Mouse (Mus musculus) heart, embryonic 14.5 days (tissue): ENCODE results near the gene As3mt. TPM values are rescaled to one million over a fixed set of nuclear protein-coding genes. Genes with fewer than 3 reads are reported as not detected.

ENCODE experiments used
- ATAC-seq: fragments of 200-750 bp; cut with Nextera tagmentation; 2 replicates; pipeline ENCODE4 v1.8.0; 2017; ENCODE audit warnings: low read depth, moderate TSS enrichment; ENCODE audit not compliant: insufficient number of reproducible peaks, insufficient read depth, low FRiP score
- H3K27ac ChIP-seq, 2 experiments: fragments of 200-500 bp in 1 of 2; fragments of 300-500 bp in 1 of 2; sonication (generic) in 1 of 2; replicated peaks in 1 of 2; 2 replicates each; pipeline ENCODE4 v1.5.1; 2012 to 2014; ENCODE audit warnings: low read depth in 2 of 2, low read length in 2 of 2, control low read depth in 1 of 2, mild to moderate bottlenecking in 1 of 2, mixed read lengths in 1 of 2; ENCODE audit not compliant: control insufficient read depth in 1 of 2, insufficient read depth in 1 of 2
- H3K27me3 ChIP-seq: fragments of 300-500 bp; sonication (generic); 2 replicates; pipeline ENCODE4 v1.6.1; 2014; ENCODE audit warnings: mild to moderate bottlenecking, low read length, control low read depth; ENCODE audit not compliant: control insufficient read depth, insufficient read depth
- H3K36me3 ChIP-seq: fragments of 300-500 bp; sonication (generic); 2 replicates; pipeline ENCODE4 v1.6.1; 2014; ENCODE audit warnings: mild to moderate bottlenecking, control low read depth, low read length, mixed read lengths; ENCODE audit not compliant: control insufficient read depth, insufficient read depth
- H3K4me1 ChIP-seq, 2 experiments: fragments of 200-500 bp in 1 of 2; fragments of 300-500 bp in 1 of 2; sonication (generic) in 1 of 2; 2 replicates each; pipeline ENCODE4 v1.6.1; 2012 to 2014; ENCODE audit warnings: low read length in 2 of 2, control low read depth in 1 of 2, mixed read lengths in 1 of 2; ENCODE audit not compliant: control insufficient read depth in 2 of 2, insufficient read depth in 2 of 2
- H3K4me2 ChIP-seq: fragments of 300-500 bp; sonication (generic); 2 replicates; pipeline ENCODE4 v1.6.1; 2014; ENCODE audit warnings: mild to moderate bottlenecking, low read length
- H3K4me3 ChIP-seq, 2 experiments: fragments of 200-500 bp in 1 of 2; fragments of 300-500 bp in 1 of 2; sonication (generic) in 1 of 2; 2 replicates each; pipeline ENCODE4 v1.5.1; 2012 to 2014; ENCODE audit warnings: low read length in 2 of 2, mild to moderate bottlenecking in 2 of 2, control low read depth in 1 of 2, low read depth in 1 of 2, moderate library complexity in 1 of 2; ENCODE audit not compliant: control insufficient read depth in 1 of 2, insufficient read depth in 1 of 2
- H3K9ac ChIP-seq: fragments of 300-500 bp; sonication (generic); 2 replicates; pipeline ENCODE4 v1.6.1; 2014; ENCODE audit warnings: mild to moderate bottlenecking, low read length
- H3K9me3 ChIP-seq: fragments of 300-500 bp; sonication (generic); 2 replicates; pipeline ENCODE4 v1.6.1; 2016; ENCODE audit warnings: low read length, control low read depth; ENCODE audit not compliant: control insufficient read depth
- WGBS: fragments of 180-500 bp; shearing (Covaris S2); extraction: QIAGEN DNeasy Blood & Tissue Kit; methylation state at CpG from one replicate; pipeline ENCODE4 v1.1.7; 2014; 5-methylcytosine and 5-hydroxymethylcytosine counted together
- polyA plus RNA-seq: library from polyadenylated mRNA; unstranded; fragments of >200 nt; fragmentation: Nextera tagmentation; extraction: Ambion mirVana; gene quantifications from 2 replicates; pipeline ENCODE4 v1.2.1, GENCODE M21; 2014

As3mt gene
- polyA plus RNA-seq, 1 experiment from 2014 or later = 49.8 TPM

GRCm38 (mm10) chr19:46699011-46699481 is 8.2 kb upstream of the As3mt start:
- H3K4me1 ChIP-seq = no peaks in the 10 kb centered on the region
- H3K27ac ChIP-seq = no peak overlapping the region
- no peaks in the 10 kb centered on the region for H3K9me3 ChIP-seq
- no peak overlapping the region for H3K4me3 ChIP-seq
- H3K36me3 ChIP-seq = peaks cover 34% of the 10 kb centered on the region
- 70% methylated on average over 10 of the region's 10 CpGs for WGBS
- ATAC-seq = no peak
- no peak overlapping the region for H3K4me2 ChIP-seq
- H3K27me3 ChIP-seq = no peaks in the 10 kb centered on the region
- no peak overlapping the region for H3K9ac ChIP-seq

GRCm38 (mm10) chr19:46701156-46701555 is 6.1 kb upstream of the As3mt start:
- Histone ChIP-seq H3K9me3 (no peaks in the 10 kb centered on the region), H3K27ac (no peak overlapping the region), H3K4me2 (no peak overlapping the region), H3K27me3 (no peaks in the 10 kb centered on the region), H3K4me3 (no peak overlapping the region), H3K4me1 (peaks cover 0 to 2% of the 10 kb centered on the region in 2 experiments; a peak in 1 of 4 replicates), H3K9ac (no peak overlapping the region), H3K36me3 (peaks cover 23% of the 10 kb centered on the region)
- ATAC-seq = no peak
- WGBS = 84% methylated on average over 9 of the region's 9 CpGs

GRCm38 (mm10) chr19:46705779-46706495 is 1.3 kb upstream of the As3mt start:
- 40% methylated on average over 7 of the region's 7 CpGs for WGBS
- no peak for ATAC-seq
- no peak overlapping the region for H3K9ac ChIP-seq

GRCm38 (mm10) chr19:46706540-46707295 is 540 bp upstream of the As3mt start:
- 63% methylated on average over 9 of the region's 9 CpGs for WGBS
- ATAC-seq = no peak

More at GRCm38 (mm10) chr19:46705779-46706495, 1.3 kb upstream of the As3mt start:
- no peak overlapping the region for H3K4me3 ChIP-seq
- H3K36me3 ChIP-seq = peaks cover 24% of the 10 kb centered on the region
- no peak overlapping the region for H3K4me2 ChIP-seq
- no peaks in the 10 kb centered on the region for H3K27me3 ChIP-seq
- H3K4me1 ChIP-seq = peaks cover 10 to 19% of the 10 kb centered on the region in 2 experiments
- no peaks in the 10 kb centered on the region for H3K9me3 ChIP-seq
- no peak overlapping the region for H3K27ac ChIP-seq

GRCm38 (mm10) chr19:46710614-46711013 is 3.4 kb downstream of the As3mt start:
- H3K27me3 ChIP-seq = no peaks in the 10 kb centered on the region
- WGBS = 81% methylated on average over 4 of the region's 4 CpGs
- H3K9ac ChIP-seq = no peak overlapping the region
- H3K4me2 ChIP-seq = no peak overlapping the region
- no peaks in the 10 kb centered on the region for H3K9me3 ChIP-seq
- H3K4me3 ChIP-seq = no peak overlapping the region
- no peak for ATAC-seq
- H3K36me3 ChIP-seq = peaks cover 41% of the 10 kb centered on the region
- peaks cover 10 to 19% of the 10 kb centered on the region in 2 experiments for H3K4me1 ChIP-seq
- no peak overlapping the region for H3K27ac ChIP-seq

More at GRCm38 (mm10) chr19:46706540-46707295, 540 bp upstream of the As3mt start:
- Histone ChIP-seq H3K4me2 (peak overlapping the region; percentile 80), H3K4me3 (peak overlapping the region; percentile 61 to 69), H3K27me3 (no peaks in the 10 kb centered on the region), H3K27ac (peak overlapping the region in 1 of 2 experiments; percentile 55; a peak in 2 of 4 replicates), H3K36me3 (peaks cover 24% of the 10 kb centered on the region), H3K9ac (peak overlapping the region; percentile 79), H3K9me3 (no peaks in the 10 kb centered on the region), H3K4me1 (peaks cover 10 to 19% of the 10 kb centered on the region in 2 experiments)

- H3K4me3 ChIP-seq = no peak overlapping the region
- no peaks in the 10 kb centered on the region for H3K27me3 ChIP-seq
- H3K27ac ChIP-seq = no peak overlapping the region
- H3K4me1 ChIP-seq = no peaks in the 10 kb centered on the region
- peaks cover 4% of the 10 kb centered on the region; the same call in 1 of the 2 replicates for H3K9me3 ChIP-seq
- no peak for ATAC-seq
- 92% methylated on average over 8 of the region's 8 CpGs for WGBS
- peaks cover 60% of the 10 kb centered on the region for H3K36me3 ChIP-seq
- H3K9ac ChIP-seq = no peak overlapping the region
- H3K4me2 ChIP-seq = no peak overlapping the region
Measured at GRCm38 (mm10) chr19:46714234-46714633, 7.0 kb downstream of the As3mt start.

GRCm38 (mm10) chr19:46715016-46715415 is 7.8 kb downstream of the As3mt start:
- no peaks in the 10 kb centered on the region for H3K4me1 ChIP-seq
- 83% methylated on average over 8 of the region's 8 CpGs for WGBS
- H3K9me3 ChIP-seq = peaks cover 4% of the 10 kb centered on the region; the same call in 1 of the 2 replicates
- no peak overlapping the region for H3K4me3 ChIP-seq
- peaks cover 61% of the 10 kb centered on the region for H3K36me3 ChIP-seq
- H3K27ac ChIP-seq = no peak overlapping the region
- no peak overlapping the region for H3K4me2 ChIP-seq
- no peak overlapping the region for H3K9ac ChIP-seq
- H3K27me3 ChIP-seq = no peaks in the 10 kb centered on the region
- ATAC-seq = no peak
